Mouse (Mus musculus): ENCODE data around the gene Asap2. TPM values are rescaled to one million over a fixed set of nuclear protein-coding genes. Genes with fewer than 3 reads are reported as not detected.

Asap2 gene
- polyA plus RNA-seq, 3 experiments from 2014 or later: 1.4 to 1.8 (median 1.7) TPM

GRCm38 (mm10) chr12:21214551-21215165, 224.4 kb downstream of the Asap2 start:
- ATAC-seq: no peak

GRCm38 (mm10) chr12:21217776-21218444, 227.7 kb downstream of the Asap2 start:
- no peak for ATAC-seq

- ATAC-seq: no peak
Measured at GRCm38 (mm10) chr12:21220596-21220995, 230.3 kb downstream of the Asap2 start.

- no peak for ATAC-seq
Measured at GRCm38 (mm10) chr12:21223923-21224322, 233.7 kb downstream of the Asap2 start.

GRCm38 (mm10) chr12:21225358-21225757, 235.1 kb downstream of the Asap2 start:
- no peak for ATAC-seq

GRCm38 (mm10) chr12:21226316-21226715, 236.1 kb downstream of the Asap2 start:
- no peak for ATAC-seq

GRCm38 (mm10) chr12:21227076-21227980, 237.1 kb downstream of the Asap2 start:
- peak; percentile 69 for ATAC-seq

- no peak for ATAC-seq
Measured at GRCm38 (mm10) chr12:21228650-21229049, 238.4 kb downstream of the Asap2 start.

- no peak for ATAC-seq
Measured at GRCm38 (mm10) chr12:21229076-21229918, 239.0 kb downstream of the Asap2 start.

GRCm38 (mm10) chr12:21233727-21234126, 243.5 kb downstream of the Asap2 start:
- no peak for ATAC-seq

- no peak for ATAC-seq
Measured at GRCm38 (mm10) chr12:21234560-21234959, 244.3 kb downstream of the Asap2 start.

GRCm38 (mm10) chr12:21241965-21242364, 251.7 kb downstream of the Asap2 start:
- ATAC-seq: no peak

- ATAC-seq: no peak
Measured at GRCm38 (mm10) chr12:21244375-21244960, 254.2 kb downstream of the Asap2 start.

- no peak for ATAC-seq
Measured at GRCm38 (mm10) chr12:21247711-21248392, 257.6 kb downstream of the Asap2 start.

- peak; percentile 69 for ATAC-seq
Measured at GRCm38 (mm10) chr12:21260494-21261256, 270.4 kb downstream of the Asap2 start.

GRCm38 (mm10) chr12:21261521-21261920, 271.3 kb downstream of the Asap2 start:
- ATAC-seq: no peak

GRCm38 (mm10) chr12:21263256-21263655, 273.0 kb downstream of the Asap2 start:
- ATAC-seq: no peak

GRCm38 (mm10) chr12:21264241-21264640, 274.0 kb downstream of the Asap2 start:
- ATAC-seq: no peak

- ATAC-seq: no peak
Measured at GRCm38 (mm10) chr12:21264970-21265369, 274.7 kb downstream of the Asap2 start.

- no peak for ATAC-seq
Measured at GRCm38 (mm10) chr12:21265501-21265900, 275.2 kb downstream of the Asap2 start.

Measured in inflammation-experienced regulatory T-cells, adult 6 months (primary cell).